Mouse (Mus musculus) layer of hippocampus, adult 8-10 months (tissue): ENCODE measurements around the gene Evx1. TPM values are rescaled to one million over a fixed set of nuclear protein-coding genes. Genes with fewer than 3 reads are reported as not detected.
A peak's percentile ranks its signal among the peaks of the same experiment; 100 is the strongest.

Source experiments
- DNase-seq, 2 experiments: peaks; one replicate each; pipeline ENCODE4 v3.0.0; 2022; ENCODE audit warnings: low spot score in 2 of 2
- total RNA-seq, 4 experiments: library from RNA; stranded (reverse); gene quantifications; 2 replicates each; pipeline ENCODE4 v1.2.4; 2022

Evx1 gene
- total RNA-seq, 4 experiments from 2014 or later: not detected

DNA sequence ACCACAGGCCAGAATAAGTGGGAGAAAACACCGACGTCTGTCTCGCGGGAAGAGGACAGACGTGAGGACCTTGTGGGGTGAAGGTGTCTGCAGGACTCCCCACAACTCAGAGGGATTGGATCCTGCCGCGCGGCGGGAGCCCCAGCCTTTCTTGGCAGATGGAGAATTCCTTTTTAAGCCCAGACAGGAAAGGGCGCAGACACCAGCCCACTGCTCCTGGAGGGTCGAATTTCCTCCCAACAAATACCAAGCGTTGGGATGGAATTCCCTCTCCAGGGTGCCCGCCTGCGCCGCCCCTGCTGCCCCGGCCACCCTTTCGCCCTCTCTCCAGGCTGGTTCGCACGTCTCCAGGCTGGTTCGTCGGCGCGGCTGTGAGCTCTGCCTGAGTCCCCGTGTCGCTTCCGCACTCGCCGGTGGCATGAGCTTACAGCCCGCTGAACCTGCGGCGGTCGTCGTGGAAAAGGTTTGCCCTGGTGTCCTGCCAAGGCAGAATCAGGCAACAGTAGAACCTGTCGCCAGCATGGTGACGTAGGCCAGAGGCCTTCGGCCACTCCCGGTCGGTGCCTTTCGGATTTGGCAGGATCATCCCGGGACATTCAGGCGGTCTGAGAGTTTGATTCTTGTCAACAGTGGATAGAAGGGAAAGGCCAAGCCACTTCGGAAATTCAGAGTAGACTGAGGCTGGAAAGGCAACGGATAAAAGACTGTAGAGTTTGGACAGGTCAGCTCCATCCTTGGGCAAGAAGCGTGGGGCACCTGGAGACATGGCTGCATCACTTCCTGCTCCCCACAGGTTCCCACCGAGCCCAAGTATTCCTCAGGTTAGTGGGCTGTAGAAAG is 22.1 kb upstream of the Evx1 start:
- no peak for DNase-seq

DNA sequence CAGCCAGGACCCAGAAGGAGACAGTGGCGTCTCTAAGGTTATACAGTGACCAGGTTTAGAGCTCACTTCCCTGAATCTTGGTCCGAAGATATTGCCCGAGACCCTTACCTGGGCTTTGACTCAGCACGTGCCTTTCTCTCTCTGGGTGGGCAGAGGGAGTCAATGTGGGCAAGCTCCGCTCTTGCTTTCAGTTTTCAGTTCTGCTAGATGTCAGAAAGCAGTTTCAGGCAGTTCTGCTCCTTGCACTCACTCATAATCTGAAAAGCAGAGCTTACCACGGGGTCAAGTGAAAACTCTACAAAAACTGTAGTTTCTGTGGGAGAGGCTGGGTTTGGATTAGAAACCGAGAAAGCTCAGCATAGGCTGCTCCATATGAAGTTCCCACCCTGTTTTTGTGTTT is 21.0 kb upstream of the Evx1 start:
- DNase-seq: no peak

DNA sequence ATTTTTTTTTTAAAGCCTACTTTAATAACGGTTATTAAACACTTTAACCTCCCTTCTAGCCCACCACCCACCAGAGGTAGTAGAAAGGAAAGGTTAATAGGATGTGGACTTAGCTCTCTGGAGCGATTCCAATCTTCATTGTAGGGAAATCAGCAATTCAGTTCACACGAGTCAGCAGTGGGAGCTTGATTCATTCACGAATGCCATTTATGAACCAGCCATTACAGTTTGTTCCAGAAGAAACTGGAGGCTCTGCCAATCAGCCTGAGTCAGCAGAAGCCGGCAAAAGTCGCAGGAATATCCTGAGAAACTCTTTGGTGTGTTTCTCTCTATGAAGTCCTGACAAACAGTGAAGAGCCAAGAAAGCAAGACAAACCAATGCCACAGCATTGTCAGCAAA is 18.7 kb upstream of the Evx1 start:
- DNase-seq: no peak

DNA sequence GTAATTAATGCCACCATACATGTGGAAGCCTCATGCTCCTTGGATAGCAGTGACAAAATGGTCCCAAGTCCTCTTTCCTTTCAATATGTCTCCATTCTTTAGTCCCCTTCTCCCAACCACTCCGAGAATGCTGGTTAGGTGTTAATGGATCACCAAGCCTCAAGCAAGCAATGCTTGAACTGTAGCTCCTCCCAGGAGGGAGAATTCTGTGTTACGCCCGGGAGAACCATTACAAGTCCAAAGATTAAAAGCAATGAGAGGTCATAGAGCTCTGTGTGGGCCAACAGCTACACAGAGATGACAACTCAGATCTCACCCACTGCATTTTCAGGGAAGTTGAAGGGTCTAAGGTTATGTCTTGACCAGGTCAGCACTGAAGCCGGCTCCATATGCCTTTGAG is 14.8 kb upstream of the Evx1 start:
- no peak for DNase-seq

DNA sequence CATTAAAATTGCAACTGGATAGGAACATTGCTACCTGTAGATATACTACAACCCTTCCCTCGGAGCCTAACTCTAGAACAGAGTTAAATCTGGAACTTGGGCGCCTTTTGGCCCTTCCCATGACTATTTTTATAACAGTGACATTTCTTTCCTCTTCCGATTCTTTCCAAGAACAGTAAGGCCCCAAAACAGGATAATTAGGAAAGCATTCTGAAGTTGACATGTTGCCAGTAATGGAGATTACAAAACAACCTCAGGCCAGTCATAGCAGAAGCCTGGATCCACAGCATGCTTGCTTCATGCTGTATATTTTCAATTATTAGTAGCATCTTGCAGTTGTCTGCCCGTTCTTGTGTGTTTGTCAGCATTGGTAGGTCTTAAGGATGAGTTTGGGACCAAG is 12.5 kb upstream of the Evx1 start:
- DNase-seq: no peak

DNA sequence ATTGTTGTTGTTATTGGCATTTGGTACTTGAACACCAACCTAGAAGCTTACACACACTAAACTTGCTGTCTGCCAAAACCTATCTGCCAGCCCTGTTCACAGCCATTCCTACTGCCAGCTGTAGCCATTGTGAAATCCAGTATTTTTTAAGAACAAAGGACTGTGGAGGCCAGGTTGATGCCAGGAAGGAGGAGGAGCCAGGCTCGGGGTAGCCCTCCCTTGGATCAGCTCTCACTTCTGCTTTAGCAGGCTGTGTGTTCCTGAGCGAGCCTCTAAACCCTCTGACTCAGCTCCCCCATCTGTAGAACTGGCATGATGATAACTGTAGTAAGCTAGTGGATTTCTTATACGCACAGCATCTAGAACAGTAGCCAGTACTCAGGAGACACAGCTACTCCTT is 9.9 kb upstream of the Evx1 start:
- no peak for DNase-seq

DNA sequence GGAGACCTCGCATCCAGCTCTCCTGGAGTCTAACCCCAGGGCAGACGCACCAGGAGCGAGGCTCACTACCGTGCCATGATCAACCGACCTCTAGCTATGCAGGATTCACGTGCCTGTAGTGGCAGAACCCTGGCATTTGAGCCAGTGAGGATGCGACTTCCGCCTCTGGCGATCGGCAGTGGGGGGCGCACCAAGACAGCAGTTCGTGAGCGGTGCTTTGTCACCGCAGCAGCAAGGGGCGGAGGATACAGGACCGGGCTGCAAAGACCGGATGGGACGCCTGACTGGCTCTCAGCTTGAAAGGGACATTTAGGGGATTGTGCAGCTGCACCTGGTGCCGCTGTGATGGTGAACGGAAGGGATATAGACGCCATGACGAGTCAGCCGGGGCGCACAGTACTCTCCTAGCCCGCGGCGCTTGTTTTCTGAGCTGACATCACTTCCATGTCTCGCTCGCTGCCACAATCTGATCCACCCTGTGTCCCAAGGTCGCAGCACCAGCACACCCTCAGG is 7.4 kb upstream of the Evx1 start:
- DNase-seq: peak in 1 of 2 experiments; percentile 54

DNA sequence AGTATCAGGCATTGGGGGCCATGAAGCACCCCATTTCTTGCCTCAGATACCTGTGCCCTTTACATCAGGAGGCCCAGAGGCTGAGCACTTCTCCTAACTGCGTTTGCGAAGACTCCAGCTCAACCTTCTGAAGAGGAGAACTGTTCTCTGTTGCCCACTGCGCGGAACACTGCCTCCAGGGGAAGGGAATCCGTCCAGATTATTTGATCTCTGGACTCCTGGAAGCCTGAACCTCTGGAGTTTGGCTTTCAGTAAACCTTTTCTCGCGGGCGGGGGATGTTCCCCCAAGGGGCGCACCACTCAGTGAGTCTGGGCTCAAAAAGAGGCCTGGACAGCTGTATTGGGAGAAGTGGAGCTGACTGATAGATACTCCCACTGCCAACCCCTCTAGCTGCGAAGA is 3.5 kb upstream of the Evx1 start:
- no peak for DNase-seq

DNA sequence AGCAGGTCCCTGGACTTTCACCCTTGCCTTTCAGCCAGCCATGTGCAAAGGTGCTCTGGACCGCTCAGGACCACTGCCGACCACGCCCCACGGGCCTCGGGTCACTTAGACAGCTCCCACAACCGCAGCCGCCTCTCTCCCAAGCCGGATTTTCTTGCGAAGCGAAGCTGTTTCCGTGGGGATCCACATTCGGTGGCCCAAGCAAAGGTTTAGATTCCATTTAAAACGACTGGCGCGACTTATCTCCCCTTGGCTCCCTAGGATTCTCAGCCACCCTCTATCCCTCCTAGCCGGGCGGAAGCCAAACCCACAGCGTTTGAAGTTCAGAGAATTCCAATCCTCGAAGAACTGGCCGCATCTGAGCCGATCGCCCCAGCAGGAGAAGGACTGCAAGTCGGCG is 2.9 kb upstream of the Evx1 start:
- no peak for DNase-seq

DNA sequence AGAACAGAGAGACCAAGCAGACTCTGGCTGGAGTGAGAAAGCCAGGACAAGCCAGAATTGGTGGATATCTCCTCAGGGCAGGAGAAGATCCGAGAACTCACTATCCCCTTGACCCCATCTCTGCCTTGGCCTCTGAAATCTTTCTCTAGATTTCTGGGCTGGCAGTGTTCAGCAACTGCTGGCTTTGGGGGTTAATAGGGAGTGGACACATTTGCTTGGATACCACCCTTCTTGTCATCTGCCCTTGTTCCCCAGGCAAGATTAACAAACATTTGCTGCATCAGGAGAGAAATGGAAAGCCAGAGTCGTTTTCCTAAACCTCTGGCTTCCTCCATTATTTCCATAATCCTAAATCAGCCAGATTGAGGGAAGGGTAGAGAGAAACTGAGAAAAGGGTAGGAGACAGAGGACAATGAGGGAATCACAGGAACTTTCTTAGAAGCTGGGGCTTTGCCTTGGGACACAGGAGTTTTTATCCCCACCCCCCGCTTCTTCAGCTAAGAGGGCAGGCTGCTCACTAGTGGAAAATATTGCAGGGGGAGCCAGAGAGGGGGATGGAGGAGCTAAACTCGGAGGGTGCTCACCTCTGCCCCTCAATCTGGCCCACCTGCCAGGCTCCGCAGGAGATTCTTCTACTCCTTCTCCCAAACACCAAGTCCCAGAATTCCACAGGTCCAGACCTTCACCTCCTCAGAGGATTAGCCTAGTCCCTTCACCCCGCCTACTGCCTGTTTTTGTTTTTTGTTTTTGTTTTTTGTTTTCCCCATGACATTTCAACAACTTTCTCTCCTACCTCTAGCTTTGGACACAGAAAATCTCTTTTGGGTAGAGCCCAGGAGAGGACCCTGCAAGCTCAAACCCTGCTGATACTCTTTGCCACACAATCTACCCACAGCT is 1.4 kb upstream of the Evx1 start:
- DNase-seq: no peak

DNA sequence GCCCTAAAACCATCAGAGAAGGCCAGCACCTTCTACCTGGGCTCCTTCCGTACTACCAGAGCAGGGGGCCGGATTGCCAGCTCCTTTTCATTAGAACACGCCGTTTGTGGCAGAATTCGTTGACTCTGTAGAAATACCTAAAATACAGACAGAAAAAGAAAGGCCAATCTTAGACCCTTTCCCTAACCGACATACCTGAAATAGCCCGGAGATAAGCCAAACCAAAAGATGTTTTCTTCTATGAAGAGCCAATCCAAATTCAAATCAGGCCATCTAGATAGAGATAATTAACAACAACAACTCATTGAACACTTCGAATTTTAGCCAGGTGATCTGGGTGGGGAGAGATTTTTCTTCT is 761 bp upstream of the Evx1 start:
- DNase-seq: no peak

DNA sequence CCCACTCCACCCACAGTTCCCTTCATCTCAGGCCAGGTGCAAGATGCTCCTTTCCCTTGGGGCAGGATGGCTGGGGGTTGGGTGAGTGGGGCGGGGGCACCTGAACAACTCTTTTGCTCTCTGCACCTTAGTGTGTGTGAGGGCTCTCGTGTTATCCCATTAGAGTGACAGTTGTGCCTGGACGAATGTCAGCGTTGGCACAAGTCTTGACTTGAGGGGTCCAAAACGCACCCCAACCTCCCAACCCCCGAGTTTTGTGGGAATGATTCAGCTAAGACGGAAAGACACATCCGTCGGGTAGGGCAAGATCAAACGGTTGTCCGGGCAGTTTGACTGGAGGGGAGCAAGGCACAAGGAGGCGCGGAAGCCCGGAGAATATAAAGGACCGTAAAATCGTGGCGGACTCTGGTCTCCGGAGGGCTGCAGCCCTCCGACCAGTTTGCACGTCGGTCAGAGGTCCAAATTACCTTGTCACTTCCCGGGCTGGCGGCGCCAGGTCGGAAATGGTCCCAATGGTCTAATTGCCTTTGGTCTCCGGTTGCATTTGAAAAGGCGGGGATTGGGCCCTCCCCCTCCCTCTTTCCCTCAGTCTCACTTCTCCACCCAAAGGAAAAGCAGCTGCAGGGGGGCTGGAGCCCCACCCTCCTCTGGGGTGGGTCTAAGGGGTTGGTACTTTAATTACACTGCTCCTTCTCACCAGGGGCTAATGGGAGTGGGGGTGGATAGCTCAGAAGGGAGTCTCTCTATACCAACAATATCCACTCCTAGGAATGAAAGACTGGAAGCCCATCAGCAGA is 1.2 kb downstream of the Evx1 start:
- no peak for DNase-seq

DNA sequence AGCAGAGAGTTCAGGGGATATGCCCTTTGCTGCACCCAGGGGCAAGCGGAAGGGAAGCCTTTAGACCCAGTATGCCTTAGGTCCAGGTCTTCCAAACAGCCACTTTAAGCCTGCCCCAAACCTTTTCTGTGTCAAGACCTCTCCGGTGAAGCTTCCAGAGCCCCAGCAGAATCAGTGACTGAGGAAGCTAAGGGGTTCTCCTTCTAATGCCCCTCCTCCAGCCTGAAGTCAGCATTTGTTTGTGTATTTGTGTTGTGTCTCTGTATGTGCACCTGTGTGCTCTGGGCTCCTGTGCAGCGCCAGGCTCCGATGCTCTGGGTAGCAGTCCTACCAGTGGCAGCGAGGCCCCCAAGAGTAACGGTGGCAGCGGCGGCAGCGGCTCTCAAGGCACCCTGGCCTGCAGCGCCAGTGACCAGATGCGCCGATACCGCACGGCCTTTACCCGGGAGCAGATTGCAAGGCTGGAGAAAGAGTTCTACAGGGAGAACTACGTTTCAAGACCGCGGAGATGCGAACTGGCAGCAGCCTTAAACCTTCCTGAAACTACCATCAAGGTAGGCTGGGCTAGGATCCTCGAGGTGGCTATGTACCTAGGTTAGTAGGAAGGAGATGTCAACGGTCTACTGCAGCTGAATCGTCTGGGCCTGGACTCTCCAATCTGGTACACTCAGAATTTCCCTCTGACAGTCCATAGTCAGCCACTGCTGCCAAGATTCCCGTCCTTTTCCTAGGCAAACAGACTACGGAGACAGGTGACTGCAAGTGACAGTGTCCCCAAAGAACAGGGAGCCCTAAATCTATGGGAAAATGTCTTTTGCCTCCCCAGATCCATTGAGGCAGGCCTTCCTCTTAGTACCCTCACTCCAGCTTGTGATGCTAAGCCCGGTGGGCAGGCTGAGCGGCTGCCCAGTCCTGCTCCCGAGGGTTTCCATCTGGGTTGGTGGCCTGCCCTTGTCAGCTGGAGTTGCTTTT is 2.4 kb downstream of the Evx1 start:
- no peak for DNase-seq

DNA sequence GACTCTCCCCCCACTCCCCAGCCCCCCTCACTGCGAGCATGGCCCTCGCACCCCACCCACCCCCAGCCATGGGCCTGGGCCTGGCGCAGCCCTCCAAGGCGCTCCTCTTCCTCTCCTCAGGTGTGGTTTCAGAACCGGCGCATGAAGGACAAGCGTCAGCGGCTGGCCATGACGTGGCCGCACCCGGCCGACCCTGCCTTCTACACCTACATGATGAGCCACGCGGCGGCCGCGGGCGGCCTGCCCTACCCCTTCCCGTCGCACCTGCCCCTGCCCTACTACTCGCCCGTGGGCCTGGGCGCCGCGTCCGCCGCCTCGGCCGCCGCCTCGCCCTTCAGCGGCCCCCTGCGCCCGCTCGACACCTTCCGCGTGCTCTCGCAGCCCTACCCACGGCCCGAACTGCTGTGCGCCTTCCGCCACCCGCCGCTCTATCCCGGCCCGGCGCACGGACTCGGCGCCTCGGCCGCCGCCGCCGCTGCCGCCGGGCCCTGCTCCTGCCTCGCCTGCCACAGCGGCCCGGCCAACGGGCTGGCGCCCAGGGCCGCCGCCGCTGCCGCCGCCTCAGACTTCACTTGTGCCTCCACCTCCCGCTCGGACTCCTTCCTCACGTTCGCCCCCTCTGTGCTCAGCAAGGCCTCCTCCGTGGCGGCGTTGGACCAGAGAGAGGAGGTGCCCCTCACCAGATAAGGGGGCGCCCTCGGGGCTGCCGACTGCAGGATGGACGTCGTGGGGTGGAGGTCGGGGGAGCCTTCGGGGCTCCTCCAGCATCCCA is 3.3 kb downstream of the Evx1 start:
- no peak for DNase-seq

DNA sequence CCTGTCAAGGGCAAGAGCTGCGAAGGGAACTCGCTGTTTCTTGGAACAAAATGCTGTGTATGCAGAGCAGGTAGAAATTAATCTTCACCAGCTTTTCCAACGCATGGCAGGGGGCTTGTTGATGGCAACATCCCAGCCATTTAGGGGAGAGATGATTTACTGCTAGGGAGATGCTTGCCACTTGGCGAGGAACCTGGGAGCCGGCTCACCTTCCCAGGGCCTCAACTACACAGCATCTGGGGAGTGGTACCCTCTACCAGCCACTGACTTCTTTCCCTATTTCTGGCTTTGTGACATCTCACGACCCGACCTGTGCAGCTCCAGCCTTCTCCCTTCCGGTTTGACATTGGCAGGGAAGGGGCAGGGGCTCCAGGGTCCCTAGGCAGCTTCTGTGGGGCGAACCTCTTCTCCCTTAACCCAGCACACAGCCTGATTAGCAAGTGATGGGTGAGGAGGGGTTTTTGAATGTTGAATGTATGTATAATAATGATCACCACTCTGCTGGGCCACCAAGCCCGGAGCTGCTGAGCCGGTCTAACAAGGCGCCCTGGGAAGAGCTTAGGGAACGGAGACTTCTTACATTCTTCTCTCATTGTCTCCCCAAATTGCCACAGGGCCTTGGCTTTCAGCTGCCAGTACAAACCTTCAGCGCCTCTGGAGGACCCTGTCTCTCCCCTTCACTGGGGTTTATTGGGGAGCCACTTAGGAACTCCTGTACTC is 4.3 kb downstream of the Evx1 start:
- DNase-seq: no peak

DNA sequence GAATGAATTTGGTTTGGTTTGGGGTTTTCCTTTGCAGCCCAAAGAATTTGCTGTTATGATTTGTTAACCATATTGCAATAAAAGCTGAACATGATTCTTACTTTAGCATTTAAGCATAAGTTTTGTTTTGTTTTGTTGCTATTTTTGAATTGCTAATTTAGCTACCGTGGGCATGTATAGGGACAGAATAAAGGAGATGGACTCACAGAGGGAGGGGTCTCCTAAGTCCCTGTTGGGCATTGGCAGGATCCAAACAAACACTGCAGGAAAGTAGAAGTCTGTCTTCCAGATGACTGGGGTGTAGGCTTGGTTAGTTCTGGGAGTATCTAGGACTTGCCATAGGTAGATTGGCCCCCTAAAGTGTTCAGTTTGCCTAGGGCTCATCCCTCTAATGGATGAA is 5.0 kb downstream of the Evx1 start:
- no peak for DNase-seq

DNA sequence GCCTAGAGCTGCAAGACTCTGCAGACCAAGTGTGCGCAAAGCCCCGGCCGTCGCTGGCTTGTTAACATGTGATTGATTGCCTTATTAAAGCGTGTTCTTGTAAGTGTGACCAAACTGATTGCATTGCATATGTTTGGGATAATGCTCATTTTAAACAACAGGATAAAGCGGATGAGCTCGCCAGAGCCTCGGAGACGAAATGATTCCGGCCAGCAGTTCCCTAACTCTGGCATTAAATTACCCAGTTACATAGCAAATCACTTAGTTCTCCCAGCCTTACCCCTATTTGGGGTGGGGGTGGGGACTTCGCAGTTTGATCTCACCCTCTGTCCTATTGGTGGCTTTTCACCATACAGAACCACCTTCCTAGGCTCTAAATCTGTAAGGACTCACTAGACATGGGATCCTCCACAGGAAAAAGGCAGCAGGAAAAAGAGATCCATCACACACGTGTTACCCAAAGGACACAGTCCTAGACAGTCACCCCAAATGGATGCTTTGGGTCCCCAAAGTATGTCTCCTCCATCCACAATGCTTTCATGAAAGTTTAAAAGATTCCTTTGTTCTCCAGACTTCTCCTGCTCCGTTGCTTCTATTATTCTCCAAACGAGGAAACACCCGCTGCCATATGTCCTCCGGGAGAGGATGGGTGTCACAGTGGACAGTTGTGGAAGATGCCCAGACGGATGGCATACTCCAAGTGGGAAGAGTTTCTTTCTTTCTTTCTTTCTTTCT is 6.8 kb downstream of the Evx1 start:
- no peak for DNase-seq
